Mouse (Mus musculus) left cerebral cortex, postnatal 10 days (tissue): Measurements from ENCODE around the gene Tlcd2. TPM values are rescaled to one million over a fixed set of nuclear protein-coding genes. Genes with fewer than 3 reads are reported as not detected.
A peak's percentile ranks its signal among the peaks of the same experiment; 100 is the strongest.

ENCODE experiments used
- DNase-seq, 2 experiments: peaks; one replicate each; pipeline ENCODE4 v3.0.0; 2021 to 2022; ENCODE audit warnings: low spot score in 2 of 2, mixed read lengths in 1 of 2; ENCODE audit errors: extremely low spot score in 1 of 2
- intact Hi-C: fragments of 180-260 bp; cut with DNase I; formaldehyde crosslinking; loops from one replicate; pipeline ENCODE4 v1.15.1; 2025
- microRNA-seq: library from miRNA; unstranded; fragments of <30 nt; microRNA quantifications from one replicate; pipeline ENCODE4 v1.2.0, GENCODE M21; 2022
- total RNA-seq, 2 experiments: library from RNA; stranded (reverse); gene quantifications; 2 replicates each; pipeline ENCODE4 v1.2.3; 2021

Tlcd2 gene
- total RNA-seq, 2 experiments from 2014 or later: 0.67 to 1.1 TPM

DNA sequence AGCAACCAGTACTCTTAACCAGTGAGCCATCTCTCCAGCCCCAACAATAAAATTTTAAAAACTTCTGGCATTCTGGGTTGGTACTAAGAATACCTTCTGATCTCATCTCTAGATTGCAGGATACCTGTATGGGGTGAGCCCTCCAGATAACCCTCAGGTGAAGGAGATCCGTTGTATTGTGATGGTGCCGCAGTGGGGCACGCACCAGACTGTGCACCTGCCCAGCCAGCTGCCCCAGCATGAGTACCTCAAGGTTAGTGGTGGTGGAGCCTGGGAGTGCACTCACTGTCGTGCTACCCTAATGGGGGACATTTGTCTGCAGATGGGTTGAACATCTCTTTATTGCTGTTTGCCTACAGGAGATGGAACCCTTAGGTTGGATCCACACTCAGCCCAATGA, 46.6 kb downstream of the Tlcd2 start:
- intact Hi-C loops: loop anchor here (2.0 to 10.0 kb wide), 2 partner anchors 13 to 103 kb away; no protein-coding TSS in a partner anchor
- no peak for DNase-seq

DNA sequence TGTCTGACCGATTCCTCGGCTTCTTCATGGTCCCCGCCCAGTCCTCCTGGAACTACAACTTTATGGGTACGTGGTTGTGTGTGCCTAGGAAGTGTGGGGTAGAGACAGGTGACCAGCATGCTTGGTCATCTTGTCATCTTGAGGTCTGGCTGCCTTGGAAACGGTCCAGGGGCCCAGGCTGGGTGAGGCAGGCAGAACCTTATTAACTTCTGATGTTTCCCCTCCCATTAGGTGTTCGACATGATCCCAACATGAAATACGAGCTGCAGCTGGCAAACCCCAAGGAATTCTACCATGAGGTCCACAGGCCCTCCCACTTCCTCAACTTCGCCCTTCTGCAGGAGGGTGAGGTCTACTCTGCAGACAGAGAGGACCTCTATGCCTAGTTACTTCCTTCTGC, 47.4 kb downstream of the Tlcd2 start:
- no peak for DNase-seq
- intact Hi-C loops: loop anchor here (2.0 to 10.0 kb wide), 2 partner anchors 14 to 104 kb away; no protein-coding TSS in a partner anchor

DNA sequence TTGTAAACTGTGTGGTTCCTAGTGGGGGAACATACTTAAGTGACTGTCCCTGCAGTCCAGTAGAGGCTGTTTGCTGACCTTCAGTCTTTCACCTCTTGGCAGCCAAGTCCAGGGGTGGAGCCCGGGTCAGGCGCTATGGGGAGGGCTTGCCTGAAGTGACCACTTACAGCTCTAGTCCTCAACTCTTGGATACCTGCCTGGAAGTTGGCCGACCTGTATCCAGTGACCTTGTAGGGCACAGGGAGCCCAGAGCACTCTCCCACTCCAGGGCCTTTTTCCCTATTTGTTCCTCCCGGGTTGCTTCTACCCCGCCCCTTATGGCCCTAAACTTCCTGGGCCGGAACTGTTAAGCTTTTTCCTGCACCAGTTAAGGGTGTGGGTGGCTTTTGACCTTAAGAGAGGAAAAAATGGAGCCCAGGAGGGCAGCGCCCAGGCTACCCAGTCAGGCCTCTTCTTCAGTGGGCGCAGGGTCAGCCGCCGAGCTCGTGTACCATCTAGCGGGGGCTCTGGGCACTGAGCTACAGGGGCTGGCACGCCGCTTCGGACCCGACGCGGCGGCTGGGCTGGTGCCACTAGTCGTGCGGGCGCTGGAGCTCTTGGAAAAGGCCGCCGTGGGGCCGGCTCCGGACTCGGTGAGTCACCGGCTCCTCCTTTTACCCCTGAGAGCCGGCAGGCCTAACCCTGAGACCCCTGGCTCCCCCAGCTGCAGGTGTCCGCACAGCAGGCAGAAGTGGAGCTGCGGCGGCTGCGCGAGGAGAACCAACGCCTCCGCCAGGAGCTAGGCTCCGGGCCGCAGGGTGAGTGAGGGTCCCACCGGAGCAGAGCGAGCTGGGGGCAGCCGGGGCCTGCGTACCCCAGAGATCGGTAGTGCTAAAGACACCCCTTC, 48.5 kb downstream of the Tlcd2 start, which contains the start of gene Rilp:
Rilp (plus strand) TSS at position 354 of the 886 bp plus-strand sequence.
- intact Hi-C loops: loop anchor here (2.0 to 10.0 kb wide), 3 partner anchors 15 to 335 kb away; partner anchors contain the start of gene Ovca2
- DNase-seq: peak; percentile 31 to 80

DNA sequence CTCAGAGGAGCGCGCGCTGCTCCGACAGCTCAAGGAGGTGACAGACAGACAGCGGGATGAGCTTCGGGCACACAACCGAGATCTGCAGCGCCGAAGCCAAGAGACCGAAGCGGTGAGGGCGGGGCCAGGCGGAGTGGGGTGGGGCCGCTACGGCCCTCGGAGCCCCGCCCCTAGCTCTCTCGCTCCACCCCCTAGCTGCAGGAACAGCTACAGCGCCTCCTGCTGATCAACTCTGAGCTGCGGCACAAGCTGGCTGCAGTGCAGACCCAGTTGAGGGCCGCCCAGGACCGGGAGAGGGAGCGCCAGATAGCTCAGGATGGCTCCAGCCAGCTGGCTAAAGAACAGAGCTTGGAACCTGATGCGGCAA, 49.1 kb downstream of the Tlcd2 start:
- intact Hi-C loops: loop anchor here (10.0 kb wide), 1 partner anchor 336 kb away; the partner anchor contains the start of gene Ovca2

DNA sequence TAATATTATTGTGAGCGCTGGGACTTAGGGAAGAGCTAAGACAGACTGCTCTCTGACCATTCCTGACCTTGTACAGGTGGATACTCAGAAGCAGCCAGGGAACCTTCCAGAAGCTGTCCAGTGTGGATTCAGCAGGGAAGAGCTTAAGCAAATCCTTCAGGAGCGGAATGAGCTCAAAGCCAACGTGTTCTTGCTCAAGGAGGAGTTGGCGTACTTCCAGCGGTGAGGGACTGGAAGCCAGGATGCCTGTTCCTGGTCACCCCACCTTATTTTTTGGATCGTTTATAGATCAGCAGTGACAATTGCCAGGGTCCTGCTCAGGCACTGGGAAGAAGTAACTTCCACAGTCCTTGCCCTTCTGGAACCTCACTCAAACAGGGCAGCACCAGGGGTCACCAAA, 49.7 kb downstream of the Tlcd2 start:
- peak in 1 of 2 experiments; percentile 70 for DNase-seq
- intact Hi-C loops: loop anchor here (10.0 kb wide), 1 partner anchor 336 kb away; the partner anchor contains the start of gene Ovca2

More for the DNA sequence above, 49.1 kb downstream of the Tlcd2 start:
- peak; percentile 85 to 96 for DNase-seq

DNA sequence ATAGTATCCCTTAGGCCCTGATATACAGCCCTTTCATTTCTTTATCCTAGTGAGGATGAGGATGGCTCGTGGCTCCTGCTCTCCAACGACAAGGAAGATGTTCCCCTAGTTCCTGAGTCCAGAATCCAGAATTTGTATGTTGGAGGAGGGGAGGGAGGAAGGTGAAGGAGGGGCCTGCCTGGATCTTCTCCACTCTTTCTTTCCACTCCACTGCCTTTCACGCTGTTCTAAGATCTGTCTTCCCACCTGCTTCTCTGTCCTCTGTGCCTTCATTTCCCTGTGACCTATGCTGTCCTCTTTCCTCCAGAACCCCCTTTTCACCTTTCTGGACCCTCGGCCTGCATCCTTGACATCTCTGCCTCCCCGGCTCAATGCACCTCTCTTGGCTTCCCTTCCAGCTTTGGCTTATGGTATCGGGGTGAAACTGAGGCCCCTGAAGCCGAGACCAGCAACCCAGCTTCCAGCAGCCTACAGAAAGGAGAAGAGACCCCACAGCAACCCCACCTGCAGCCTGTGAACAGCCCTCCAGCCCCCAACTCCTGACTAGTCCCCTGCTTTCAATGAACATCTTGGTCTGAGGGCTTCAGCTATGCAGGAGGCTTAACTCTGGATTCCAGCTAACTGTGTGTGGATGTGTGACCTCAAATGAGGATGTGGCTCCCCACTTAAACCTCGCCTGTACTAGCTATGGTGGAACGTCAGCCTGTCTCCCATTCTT, 50.9 kb downstream of the Tlcd2 start:
- DNase-seq: no peak
- intact Hi-C loops: loop anchor here (10.0 kb wide), 1 partner anchor 338 kb away; the partner anchor contains the start of gene Ovca2

DNA sequence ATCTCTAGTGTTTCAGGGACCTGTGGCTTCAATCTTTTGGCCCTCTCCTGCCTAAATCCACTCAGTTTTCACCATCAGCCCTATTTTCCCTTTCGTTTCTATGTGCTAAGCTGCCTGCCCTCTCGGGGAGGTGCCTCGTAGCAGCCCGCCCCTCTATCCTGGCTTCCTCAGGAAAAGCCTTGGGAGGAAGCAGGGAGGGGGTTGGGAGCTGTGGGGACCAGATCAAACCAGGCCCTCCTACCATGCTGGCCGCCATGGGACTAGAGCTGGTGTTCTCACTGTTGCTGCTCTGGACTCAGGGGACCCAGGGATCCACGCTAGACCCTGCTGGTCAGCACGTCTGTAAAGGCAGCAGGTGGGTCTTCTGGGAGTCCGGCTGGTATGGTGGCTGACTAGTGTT, 51.8 kb downstream of the Tlcd2 start, which contains the start of gene Scarf1:
Scarf1 (plus strand) TSS at position 205 of the 400 bp plus-strand sequence.
- intact Hi-C loops: loop anchor here (10.0 kb wide), 1 partner anchor 339 kb away; the partner anchor contains the start of gene Ovca2
- peak in 1 of 2 experiments; percentile 91 for DNase-seq

DNA sequence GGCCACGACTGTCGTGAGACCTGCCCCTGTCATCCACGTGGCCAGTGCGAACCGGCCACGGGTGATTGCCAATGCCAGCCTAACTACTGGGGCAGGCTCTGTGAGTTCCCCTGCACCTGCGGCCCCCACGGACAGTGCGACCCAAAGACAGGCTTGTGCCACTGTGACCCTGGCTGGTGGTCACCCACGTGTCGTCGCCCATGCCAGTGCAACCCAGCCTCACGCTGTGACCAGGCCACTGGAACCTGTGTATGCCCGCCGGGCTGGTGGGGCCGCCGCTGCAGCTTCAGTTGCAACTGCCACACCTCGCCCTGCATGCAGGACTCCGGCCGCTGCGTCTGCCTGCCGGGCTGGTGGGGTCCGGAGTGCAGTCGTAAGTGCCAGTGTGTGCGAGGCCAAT, 53.7 kb downstream of the Tlcd2 start:
- intact Hi-C loops: loop anchor here (10.0 kb wide), 1 partner anchor 340 kb away; the partner anchor contains the start of gene Ovca2

DNA sequence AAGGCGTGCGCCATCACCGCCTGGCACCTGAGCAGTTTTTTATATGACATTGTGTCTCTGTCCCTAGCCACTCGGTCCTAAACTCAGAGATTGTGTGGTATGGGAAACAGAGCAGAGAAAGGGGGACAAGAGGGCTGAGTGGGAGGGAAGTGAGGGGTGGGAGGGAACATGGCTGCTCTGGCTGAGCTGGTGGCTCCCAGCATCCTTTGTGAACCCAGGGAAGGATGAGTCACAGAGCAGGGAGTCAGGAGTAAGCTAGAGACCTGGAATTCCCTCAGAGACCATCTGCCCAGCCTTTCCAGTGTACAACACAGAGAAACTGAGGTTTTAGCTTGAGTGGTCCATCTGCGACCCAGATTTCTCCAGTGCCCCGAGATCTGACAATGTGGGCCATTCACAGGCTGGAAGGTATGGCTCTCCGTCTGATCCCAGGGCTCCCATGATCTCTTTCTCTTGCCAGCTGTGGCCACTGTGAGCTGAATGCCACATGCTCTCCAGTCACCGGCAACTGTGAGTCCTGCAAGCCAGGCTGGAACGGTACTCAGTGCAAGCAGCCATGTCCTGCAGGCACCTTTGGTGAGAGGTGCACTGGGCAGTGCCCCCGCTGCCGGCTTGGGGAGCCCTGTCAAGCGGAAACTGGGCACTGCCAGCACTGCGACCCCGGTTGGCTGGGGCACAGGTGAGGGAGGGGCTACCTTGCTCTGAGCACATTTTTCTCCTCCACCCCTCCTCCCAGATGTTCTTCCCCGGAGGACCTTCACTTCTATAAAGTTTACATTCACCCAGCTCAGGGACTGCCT, 58.5 kb downstream of the Tlcd2 start:
- DNase-seq: no peak
- intact Hi-C loops: loop anchor here (10.0 kb wide), 1 partner anchor 345 kb away; the partner anchor contains the start of gene Ovca2

More for the DNA sequence above, 53.7 kb downstream of the Tlcd2 start:
- DNase-seq: peak in 1 of 2 experiments; percentile 47

Small RNA genes within 50 kb of the gene (microRNA-seq; reads per million reads assigned to microRNA genes)
- gene Mir22: 15,987 reads per million, percentile 96 among the genes with 10 or more reads in this experiment

Other genes starting within 250 kb of the Tlcd2 start
- gene Rpa1, start 113.4 kb upstream of the Tlcd2 start, total RNA-seq: 10 to 100 TPM; 42.4 TPM
- gene Smyd4, start 113.3 kb upstream of the Tlcd2 start, total RNA-seq: 10 to 100 TPM; 11.6 to 13.7 TPM
- 10 to 100 TPM; 14.7 to 18.2 TPM for gene Serpinf1, start 39.0 kb upstream of the Tlcd2 start, total RNA-seq
- not detected for gene Serpinf2, start 22.1 kb upstream of the Tlcd2 start, total RNA-seq
- gene Wdr81, start 7.0 kb upstream of the Tlcd2 start, total RNA-seq: 10 to 100 TPM; 17.3 to 18.1 TPM
- gene Prpf8, start 25.1 kb downstream of the Tlcd2 start, total RNA-seq: 100 to 1,000 TPM; 117 to 121 TPM
- gene Rilp, start 48.4 kb downstream of the Tlcd2 start, total RNA-seq: 1 to 10 TPM; 3.1 to 3.3 TPM
- gene Scarf1, start 51.8 kb downstream of the Tlcd2 start, total RNA-seq: 1 to 10 TPM; 2.9 to 4.0 TPM
- gene Slc43a2, start 70.0 kb downstream of the Tlcd2 start, total RNA-seq: 10 to 100 TPM; 48.4 to 51.2 TPM
- gene Pitpna, start 126.4 kb downstream of the Tlcd2 start, total RNA-seq: 100 to 1,000 TPM; 312 to 326 TPM
- 10 to 100 TPM; 44.2 to 50.3 TPM for gene Inpp5k, start 169.3 kb downstream of the Tlcd2 start, total RNA-seq
- gene Myo1c, start 188.8 kb downstream of the Tlcd2 start, total RNA-seq: 10 to 100 TPM; 27.3 to 30.8 TPM
- gene Crk, start 217.5 kb downstream of the Tlcd2 start, total RNA-seq: 100 to 1,000 TPM; 123 to 129 TPM